Mouse (Mus musculus): Measurements from ENCODE around the gene Gm2163. TPM values are rescaled to one million over a fixed set of nuclear protein-coding genes. Genes with fewer than 3 reads are reported as not detected.
"Not testable (repeated sequence)": the region's sequence is repeated elsewhere in the genome, so short reads cannot be mapped to it uniquely, and the experiment has no call there.

The Gm2163 gene
- 1 to 10 TPM; 4.9 to 8.7 (median 6.8) TPM for total RNA-seq (2022)

DNA sequence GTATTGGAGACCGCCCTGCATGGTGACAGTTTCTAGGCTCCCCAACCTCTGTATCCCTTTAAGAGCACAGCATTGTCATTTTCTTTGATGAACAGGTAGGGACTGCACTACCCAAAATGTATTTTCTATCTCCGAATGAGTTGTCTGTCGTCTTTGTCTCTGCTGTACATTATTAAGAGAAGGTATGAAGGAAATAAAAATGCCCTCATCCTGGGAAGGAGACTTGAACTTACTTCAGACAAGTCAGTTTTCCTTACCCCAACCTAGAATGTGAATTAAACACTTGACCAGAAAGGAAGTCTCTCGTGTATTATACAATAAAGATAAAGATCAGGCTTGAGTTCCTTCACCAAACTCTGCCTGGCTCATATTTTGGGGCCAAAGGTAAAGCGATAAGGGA, at the start of gene Gm2163:
Gene Gm2163 (plus strand): TSS at position 301 of the 400 bp plus-strand sequence.
- not testable (repeated sequence) for DNase-seq (ENCODE audit: low spot score in 2 of 2)

DNA sequence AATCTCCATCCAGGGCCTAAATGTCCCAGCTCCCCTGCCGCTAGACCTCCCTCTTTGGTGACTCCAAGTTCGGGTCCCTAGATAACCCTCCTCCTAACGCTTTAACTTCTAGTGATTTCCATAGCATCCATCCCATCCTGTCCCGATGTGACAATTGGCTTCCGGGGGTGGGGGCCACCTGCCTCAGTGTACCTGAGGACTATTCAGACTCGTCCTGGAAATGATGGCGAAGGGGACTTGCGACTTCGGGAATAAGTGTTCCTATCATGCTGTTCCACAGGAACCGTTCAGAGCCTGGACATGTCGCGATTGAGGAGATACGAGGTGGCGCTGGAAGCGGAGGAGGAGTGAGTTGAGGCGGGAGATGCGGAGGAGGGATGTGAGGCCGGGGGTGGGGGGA, 27.5 kb upstream of the Gm2163 start, which contains the start of gene Gm21586:
Gene Gm21586 (plus strand): TSS at position 301 of the 400 bp plus-strand sequence.
- not testable (repeated sequence) for DNase-seq (ENCODE audit: low spot score in 2 of 2)

DNA sequence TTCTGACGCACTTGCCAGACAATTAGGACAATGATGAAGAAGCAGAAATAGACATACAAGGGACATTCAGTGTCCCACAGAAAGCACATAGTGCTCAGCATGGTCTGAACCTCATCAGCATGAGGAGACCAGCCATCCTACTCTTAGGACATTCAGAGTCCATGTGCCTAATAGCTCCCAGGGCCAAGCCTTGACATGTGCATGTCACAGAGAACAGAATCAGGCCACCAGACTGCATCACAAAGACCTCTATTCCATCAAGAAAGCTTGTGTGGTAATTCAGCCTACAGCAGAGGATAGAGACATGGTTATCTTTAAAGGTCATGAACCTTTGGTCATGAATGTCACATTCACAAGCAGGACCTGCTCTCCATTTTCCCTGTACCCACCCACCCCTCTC, 61.5 kb downstream of the Gm2163 start, which contains the start of gene Fam205a2:
Gene Fam205a2 (minus strand): TSS at position 101 of the 400 bp plus-strand sequence.
- DNase-seq (ENCODE audit: low spot score in 2 of 2), result not testable (repeated sequence)

DNA sequence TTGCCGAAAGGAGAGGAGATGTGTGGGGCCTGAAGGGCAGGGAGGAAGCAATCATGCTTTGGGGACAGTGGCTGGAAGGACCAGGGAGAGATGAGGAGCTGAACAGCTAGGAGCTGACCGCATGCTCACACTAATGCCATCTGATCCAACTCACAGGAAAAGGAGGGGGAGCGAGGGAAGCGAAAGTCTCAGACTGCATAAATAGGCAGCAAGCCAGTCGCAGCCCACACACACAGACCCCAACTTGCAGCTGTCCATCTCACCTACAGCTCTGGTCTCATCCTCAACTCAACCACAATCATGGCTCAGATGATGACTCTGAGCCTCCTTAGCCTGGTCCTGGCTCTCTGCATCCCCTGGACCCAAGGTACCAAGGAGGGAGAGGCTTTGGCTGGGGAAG, 145.3 kb downstream of the Gm2163 start, which contains the start of gene Gm10591:
Gene Gm10591 (plus strand): TSS at position 301 of the 400 bp plus-strand sequence.
- DNase-seq (ENCODE audit: low spot score in 2 of 2), result not testable (repeated sequence)

DNA sequence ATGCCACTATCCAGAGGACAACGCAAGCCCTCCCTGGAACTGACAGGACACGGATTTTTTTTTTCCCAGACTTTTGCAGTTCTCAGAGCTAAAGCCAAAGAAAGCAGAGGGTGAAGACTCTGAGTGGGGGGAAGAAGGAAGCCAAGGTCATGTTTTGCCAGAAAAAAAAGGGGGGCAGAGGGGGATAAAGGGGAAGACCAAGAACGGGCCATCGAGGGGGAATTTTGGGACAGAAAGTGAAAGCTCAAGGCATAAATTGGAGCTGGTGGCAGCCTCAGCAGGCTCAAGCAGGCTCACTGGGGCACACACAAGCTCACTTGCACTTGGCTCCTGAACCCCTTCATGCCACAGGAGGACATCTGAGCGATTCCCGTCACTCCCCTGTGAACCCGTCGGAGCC, 162.9 kb downstream of the Gm2163 start, which contains the start of gene Gm2564:
Gene Gm2564 (plus strand): TSS at position 301 of the 400 bp plus-strand sequence.
- not testable (repeated sequence) for DNase-seq (ENCODE audit: low spot score in 2 of 2)

Other genes with a start within 250 kb of the Gm2163 start
- gene Gm10600, start 226.1 kb upstream of the Gm2163 start, total RNA-seq (2022), result 10 to 100 TPM in 2 of 4 experiments, 1 to 10 TPM in 2; 8.7 to 13.3 (median 10.5) TPM
- not detected for gene Ccl21b, start 211.0 kb upstream of the Gm2163 start, total RNA-seq (2022)
- not detected for gene Gm21953, start 172.5 kb upstream of the Gm2163 start, total RNA-seq (2022)
- gene Fam205a3, start 148.4 kb upstream of the Gm2163 start, total RNA-seq (2022), result 1 to 10 TPM in 1 of 4 experiments, not detected in 3; 2.3 TPM
- gene Gm21586, start 27.4 kb upstream of the Gm2163 start, total RNA-seq (2022), result not detected
- gene Fam205a2, start 61.4 kb downstream of the Gm2163 start, total RNA-seq (2022), result 1 to 10 TPM in 1 of 4 experiments, not detected in 3; 2.3 TPM
- gene Gm10591, start 145.4 kb downstream of the Gm2163 start, total RNA-seq (2022), result not detected
- gene Gm2564, start 163.0 kb downstream of the Gm2163 start, total RNA-seq (2022), result 10 to 100 TPM; 12.8 to 17.7 (median 15.2) TPM
- gene Ccl27b, start 188.5 kb downstream of the Gm2163 start, total RNA-seq (2022), result 1 to 10 TPM; 2.5 to 5.8 (median 3.6) TPM
- under 1 TPM in 1 of 4 experiments, not detected in 3; 0.30 TPM for gene Il11ra2, start 195.1 kb downstream of the Gm2163 start, total RNA-seq (2022)